Mouse (Mus musculus): ENCODE measurements around the gene Gbp2b. TPM values are rescaled to one million over a fixed set of nuclear protein-coding genes. Genes with fewer than 3 reads are reported as not detected.
A peak's percentile ranks its signal among the peaks of the same experiment; 100 is the strongest.
"Not testable (repeated sequence)": the region's sequence is repeated elsewhere in the genome, so short reads cannot be mapped to it uniquely, and the experiment has no call there.

The Gbp2b gene
- total RNA-seq (2015; ENCODE audit: low replicate concordance) (not detected in 2 replicates), total RNA-seq (2017; ENCODE audit: low replicate concordance) (not detected in 2 replicates)

- no peak for ATAC-seq (replicated peaks; ENCODE audit: low FRiP score, poor library complexity, severe bottlenecking)
Observed at GRCm38 (mm10) chr3:142594547-142594946, at the start of gene Gbp2b. Gbp2b (plus strand) TSS chr3:142594847.

- ATAC-seq (replicated peaks; ENCODE audit: low FRiP score, poor library complexity, severe bottlenecking), result no peak
Observed at GRCm38 (mm10) chr3:142546690-142547089, 48.0 kb upstream of the Gbp2b start.

- ATAC-seq (replicated peaks; ENCODE audit: low FRiP score, poor library complexity, severe bottlenecking), result no peak
Observed at GRCm38 (mm10) chr3:142550052-142550676, 44.5 kb upstream of the Gbp2b start.

- ATAC-seq (replicated peaks; ENCODE audit: low FRiP score, poor library complexity, severe bottlenecking), result no peak
Observed at GRCm38 (mm10) chr3:142554601-142555000, 40.0 kb upstream of the Gbp2b start.

- 0 out of 2 replicates have a peak, but pooled peaks have one; percentile 6 for ATAC-seq (replicated peaks; ENCODE audit: low FRiP score, poor library complexity, severe bottlenecking)
Observed at GRCm38 (mm10) chr3:142555623-142556022, 39.0 kb upstream of the Gbp2b start.

- ATAC-seq (replicated peaks; ENCODE audit: low FRiP score, poor library complexity, severe bottlenecking), result no peak
Observed at GRCm38 (mm10) chr3:142559632-142560228, 34.9 kb upstream of the Gbp2b start, which contains the start of gene Gbp3. Gbp3 (plus strand) TSS chr3:142560026.

GRCm38 (mm10) chr3:142560296-142560948 is 34.2 kb upstream of the Gbp2b start:
- peak; percentile 92 for ATAC-seq (replicated peaks; ENCODE audit: low FRiP score, poor library complexity, severe bottlenecking)

GRCm38 (mm10) chr3:142561045-142561646 is 33.5 kb upstream of the Gbp2b start:
- ATAC-seq (replicated peaks; ENCODE audit: low FRiP score, poor library complexity, severe bottlenecking), result no peak

- ATAC-seq (replicated peaks; ENCODE audit: low FRiP score, poor library complexity, severe bottlenecking), result no peak
Observed at GRCm38 (mm10) chr3:142561666-142562065, 33.0 kb upstream of the Gbp2b start.

- not testable (repeated sequence) for ATAC-seq (replicated peaks; ENCODE audit: low FRiP score, poor library complexity, severe bottlenecking)
Observed at GRCm38 (mm10) chr3:142567490-142567889, 27.2 kb upstream of the Gbp2b start.

GRCm38 (mm10) chr3:142570738-142571137 is 23.9 kb upstream of the Gbp2b start:
- no peak for ATAC-seq (replicated peaks; ENCODE audit: low FRiP score, poor library complexity, severe bottlenecking)

GRCm38 (mm10) chr3:142577108-142577507 is 17.5 kb upstream of the Gbp2b start:
- no peak for ATAC-seq (replicated peaks; ENCODE audit: low FRiP score, poor library complexity, severe bottlenecking)

- no peak for ATAC-seq (replicated peaks; ENCODE audit: low FRiP score, poor library complexity, severe bottlenecking)
Observed at GRCm38 (mm10) chr3:142578342-142578741, 16.3 kb upstream of the Gbp2b start.

GRCm38 (mm10) chr3:142583067-142583466 is 11.6 kb upstream of the Gbp2b start:
- no peak for ATAC-seq (replicated peaks; ENCODE audit: low FRiP score, poor library complexity, severe bottlenecking)

GRCm38 (mm10) chr3:142587386-142587785 is 7.3 kb upstream of the Gbp2b start:
- no peak for ATAC-seq (replicated peaks; ENCODE audit: low FRiP score, poor library complexity, severe bottlenecking)

- ATAC-seq (replicated peaks; ENCODE audit: low FRiP score, poor library complexity, severe bottlenecking), result no peak
Observed at GRCm38 (mm10) chr3:142588888-142589287, 5.8 kb upstream of the Gbp2b start.

- ATAC-seq (replicated peaks; ENCODE audit: low FRiP score, poor library complexity, severe bottlenecking), result no peak
Observed at GRCm38 (mm10) chr3:142590431-142591067, 4.1 kb upstream of the Gbp2b start.

- ATAC-seq (replicated peaks; ENCODE audit: low FRiP score, poor library complexity, severe bottlenecking), result no peak
Observed at GRCm38 (mm10) chr3:142597923-142598322, 3.3 kb downstream of the Gbp2b start.

- no peak for ATAC-seq (replicated peaks; ENCODE audit: low FRiP score, poor library complexity, severe bottlenecking)
Observed at GRCm38 (mm10) chr3:142601675-142602074, 7.0 kb downstream of the Gbp2b start.

GRCm38 (mm10) chr3:142618658-142619057 is 24.0 kb downstream of the Gbp2b start:
- no peak for ATAC-seq (replicated peaks; ENCODE audit: low FRiP score, poor library complexity, severe bottlenecking)

All from erythroid progenitor cell, adult 5-6 weeks (primary cell).